Mouse (Mus musculus) retina, embryonic 14.5 days (tissue): Measurements from ENCODE around the gene Il4ra.

ENCODE experiments used
- DNase-seq: peaks from one replicate; pipeline ENCODE4 v3.0.0-alpha.2; 2015; ENCODE audit warnings: low spot score

Il4ra gene

GRCm38 (mm10) chr7:125600612-125601279 lies 48.8 kb downstream of the Il4ra start:
- no peak for DNase-seq

GRCm38 (mm10) chr7:125601280-125601670 lies 49.4 kb downstream of the Il4ra start:
- DNase-seq = no peak

GRCm38 (mm10) chr7:125601821-125602448 lies 50.0 kb downstream of the Il4ra start:
- DNase-seq = no peak

GRCm38 (mm10) chr7:125603185-125603631 lies 51.3 kb downstream of the Il4ra start, which contains the start of gene Il21r:
Gene Il21r, plus strand, starts transcription at chr7:125603429.
- no peak for DNase-seq

GRCm38 (mm10) chr7:125604362-125605319 lies 52.7 kb downstream of the Il4ra start:
- no peak for DNase-seq

- no peak for DNase-seq
Observed at GRCm38 (mm10) chr7:125605725-125606139, 53.8 kb downstream of the Il4ra start.

- DNase-seq = no peak
Observed at GRCm38 (mm10) chr7:125606265-125607164, 54.6 kb downstream of the Il4ra start.

- no peak for DNase-seq
Observed at GRCm38 (mm10) chr7:125607384-125608182, 55.7 kb downstream of the Il4ra start.

- no peak for DNase-seq
Observed at GRCm38 (mm10) chr7:125608183-125608688, 56.3 kb downstream of the Il4ra start.

GRCm38 (mm10) chr7:125613579-125613978 lies 61.7 kb downstream of the Il4ra start:
- no peak for DNase-seq

GRCm38 (mm10) chr7:125615453-125615852 lies 63.5 kb downstream of the Il4ra start:
- DNase-seq = no peak

GRCm38 (mm10) chr7:125618016-125618415 lies 66.1 kb downstream of the Il4ra start:
- DNase-seq = no peak

GRCm38 (mm10) chr7:125620077-125620476 lies 68.2 kb downstream of the Il4ra start:
- DNase-seq = no peak

- no peak for DNase-seq
Observed at GRCm38 (mm10) chr7:125622741-125623685, 71.1 kb downstream of the Il4ra start.

- no peak for DNase-seq
Observed at GRCm38 (mm10) chr7:125625219-125625618, 73.3 kb downstream of the Il4ra start.

GRCm38 (mm10) chr7:125625829-125626228 lies 73.9 kb downstream of the Il4ra start:
- no peak for DNase-seq
